Mouse (Mus musculus): ENCODE measurements at regions not wholly inside any gene's neighbourhood (a gene's known extent, or its start where the extent isn't known, plus 50 kb on each side); places are given as distances from the start of the nearest gene placed in this dataset.

GRCm38 (mm10) chr16:86883862-86884261 lies 470.1 kb upstream of the N6amt1 start:
- Histone ChIP-seq H3K4me2 (no peak overlapping the region), H3K27ac (ENCODE audit: low read depth, low read length) (no peak overlapping the region), H3K36me3 (ENCODE audit: control insufficient read depth, insufficient read depth, low read length) (no peaks in the 10 kb centered on the region), H3K9me3 (ENCODE audit: control insufficient read depth, low read length) (no peaks in the 10 kb centered on the region), H3K4me3 (ENCODE audit: low read depth, low read length) (no peak overlapping the region), H3K27me3 (ENCODE audit: control insufficient read depth, insufficient read depth, low read length) (no peaks in the 10 kb centered on the region), H3K9ac (ENCODE audit: low read length) (no peak overlapping the region), H3K4me1 (ENCODE audit: control insufficient read depth, insufficient read depth, low read length) (no peaks in the 10 kb centered on the region)
- no peak for ATAC-seq (ENCODE audit: low FRiP score)
- 83% methylated on average over 7 of the region's 7 CpGs for WGBS
- no peak for DNase-seq (ENCODE audit: low spot score, missing footprints)

- ATAC-seq (ENCODE audit: low FRiP score) = peak; percentile 78
- H3K4me2 ChIP-seq = no peak overlapping the region
- no peak overlapping the region for H3K27ac ChIP-seq (ENCODE audit: low read depth, low read length)
- DNase-seq (ENCODE audit: low spot score, missing footprints) = peak; percentile 93
- WGBS = 38% methylated on average over 6 of the region's 6 CpGs
- H3K4me1 ChIP-seq (ENCODE audit: control insufficient read depth, insufficient read depth, low read length) = no peaks in the 10 kb centered on the region
- H3K9ac ChIP-seq (ENCODE audit: low read length) = no peak overlapping the region
- no peaks in the 10 kb centered on the region for H3K36me3 ChIP-seq (ENCODE audit: control insufficient read depth, insufficient read depth, low read length)
- H3K27me3 ChIP-seq (ENCODE audit: control insufficient read depth, insufficient read depth, low read length) = no peaks in the 10 kb centered on the region
- no peak overlapping the region for H3K4me3 ChIP-seq (ENCODE audit: low read depth, low read length)
- no peaks in the 10 kb centered on the region for H3K9me3 ChIP-seq (ENCODE audit: control insufficient read depth, low read length)
These were observed 471.5 kb upstream of the N6amt1 start for GRCm38 (mm10) chr16:86882529-86882928.

GRCm38 (mm10) chr16:86881583-86881982 lies 472.4 kb upstream of the N6amt1 start:
- ATAC-seq (ENCODE audit: low FRiP score) (no peak), DNase-seq (ENCODE audit: low spot score, missing footprints) (no peak)
- H3K36me3 ChIP-seq (ENCODE audit: control insufficient read depth, insufficient read depth, low read length) = no peaks in the 10 kb centered on the region
- 87% methylated on average over 5 of the region's 5 CpGs for WGBS
- H3K4me2 ChIP-seq = no peak overlapping the region
- H3K4me3 ChIP-seq (ENCODE audit: low read depth, low read length) = no peak overlapping the region
- no peak overlapping the region for H3K27ac ChIP-seq (ENCODE audit: low read depth, low read length)
- no peaks in the 10 kb centered on the region for H3K27me3 ChIP-seq (ENCODE audit: control insufficient read depth, insufficient read depth, low read length)
- H3K9me3 ChIP-seq (ENCODE audit: control insufficient read depth, low read length) = no peaks in the 10 kb centered on the region
- no peak overlapping the region for H3K9ac ChIP-seq (ENCODE audit: low read length)
- H3K4me1 ChIP-seq (ENCODE audit: control insufficient read depth, insufficient read depth, low read length) = no peaks in the 10 kb centered on the region

- Histone ChIP-seq H3K36me3 (ENCODE audit: control insufficient read depth, insufficient read depth, low read length) (no peaks in the 10 kb centered on the region), H3K27ac (ENCODE audit: low read depth, low read length) (no peak overlapping the region), H3K4me1 (ENCODE audit: control insufficient read depth, insufficient read depth, low read length) (no peaks in the 10 kb centered on the region), H3K27me3 (ENCODE audit: control insufficient read depth, insufficient read depth, low read length) (no peaks in the 10 kb centered on the region), H3K9me3 (ENCODE audit: control insufficient read depth, low read length) (no peaks in the 10 kb centered on the region), H3K9ac (ENCODE audit: low read length) (no peak overlapping the region), H3K4me2 (no peak overlapping the region), H3K4me3 (ENCODE audit: low read depth, low read length) (no peak overlapping the region)
- DNase-seq (ENCODE audit: low spot score, missing footprints) (no peak), ATAC-seq (ENCODE audit: low FRiP score) (no peak)
- WGBS = 92% methylated on average over 2 of the region's 2 CpGs
These were observed 493.2 kb upstream of the N6amt1 start for GRCm38 (mm10) chr16:86860828-86861227.

- Histone ChIP-seq H3K27ac (ENCODE audit: low read depth, low read length) (no peak overlapping the region), H3K36me3 (ENCODE audit: control insufficient read depth, insufficient read depth, low read length) (no peaks in the 10 kb centered on the region), H3K4me1 (ENCODE audit: control insufficient read depth, insufficient read depth, low read length) (no peaks in the 10 kb centered on the region), H3K27me3 (ENCODE audit: control insufficient read depth, insufficient read depth, low read length) (no peaks in the 10 kb centered on the region), H3K4me2 (no peak overlapping the region), H3K4me3 (ENCODE audit: low read depth, low read length) (no peak overlapping the region), H3K9me3 (ENCODE audit: control insufficient read depth, low read length) (no peaks in the 10 kb centered on the region), H3K9ac (ENCODE audit: low read length) (no peak overlapping the region)
- DNase-seq (ENCODE audit: low spot score, missing footprints) = no peak
- ATAC-seq (ENCODE audit: low FRiP score) = no peak
- 65% methylated on average over 2 of the region's 2 CpGs for WGBS
These were observed 498.1 kb upstream of the N6amt1 start for GRCm38 (mm10) chr16:86855891-86856290.

GRCm38 (mm10) chr16:86855312-86855711 lies 498.7 kb upstream of the N6amt1 start:
- DNase-seq (ENCODE audit: low spot score, missing footprints) = no peak
- H3K36me3 ChIP-seq (ENCODE audit: control insufficient read depth, insufficient read depth, low read length) = no peaks in the 10 kb centered on the region
- H3K4me2 ChIP-seq = no peak overlapping the region
- WGBS = 75% methylated on average over 4 of the region's 4 CpGs
- no peak overlapping the region for H3K4me3 ChIP-seq (ENCODE audit: low read depth, low read length)
- no peaks in the 10 kb centered on the region for H3K27me3 ChIP-seq (ENCODE audit: control insufficient read depth, insufficient read depth, low read length)
- H3K4me1 ChIP-seq (ENCODE audit: control insufficient read depth, insufficient read depth, low read length) = no peaks in the 10 kb centered on the region
- no peaks in the 10 kb centered on the region for H3K9me3 ChIP-seq (ENCODE audit: control insufficient read depth, low read length)
- no peak overlapping the region for H3K9ac ChIP-seq (ENCODE audit: low read length)
- no peak for ATAC-seq (ENCODE audit: low FRiP score)
- H3K27ac ChIP-seq (ENCODE audit: low read depth, low read length) = no peak overlapping the region

- H3K4me2 ChIP-seq = no peak overlapping the region
- no peak for DNase-seq (ENCODE audit: low spot score, missing footprints)
- WGBS = 67% methylated on average over 1 of the region's 1 CpGs
- no peaks in the 10 kb centered on the region for H3K27me3 ChIP-seq (ENCODE audit: control insufficient read depth, insufficient read depth, low read length)
- H3K9ac ChIP-seq (ENCODE audit: low read length) = no peak overlapping the region
- H3K9me3 ChIP-seq (ENCODE audit: control insufficient read depth, low read length) = no peaks in the 10 kb centered on the region
- no peak overlapping the region for H3K4me3 ChIP-seq (ENCODE audit: low read depth, low read length)
- no peaks in the 10 kb centered on the region for H3K4me1 ChIP-seq (ENCODE audit: control insufficient read depth, insufficient read depth, low read length)
- no peaks in the 10 kb centered on the region for H3K36me3 ChIP-seq (ENCODE audit: control insufficient read depth, insufficient read depth, low read length)
- no peak overlapping the region for H3K27ac ChIP-seq (ENCODE audit: low read depth, low read length)
- ATAC-seq (ENCODE audit: low FRiP score) = no peak
These were observed 500.6 kb upstream of the N6amt1 start for GRCm38 (mm10) chr16:86853398-86853797.

GRCm38 (mm10) chr16:86838457-86839337 lies 515.3 kb upstream of the N6amt1 start:
- DNase-seq (ENCODE audit: low spot score, missing footprints) = no peak
- 44% methylated on average over 6 of the region's 6 CpGs for WGBS
- H3K4me1 ChIP-seq (ENCODE audit: control insufficient read depth, insufficient read depth, low read length) = 0 out of 2 replicates have a peak, but pooled peaks cover 3% of the 10 kb centered on the region
- 0 out of 2 replicates have a peak, but pooled peaks have one; percentile 22 for ATAC-seq (ENCODE audit: low FRiP score)
- no peak overlapping the region for H3K4me3 ChIP-seq (ENCODE audit: low read depth, low read length)
- no peak overlapping the region for H3K9ac ChIP-seq (ENCODE audit: low read length)
- no peaks in the 10 kb centered on the region for H3K9me3 ChIP-seq (ENCODE audit: control insufficient read depth, low read length)
- no peak overlapping the region for H3K27ac ChIP-seq (ENCODE audit: low read depth, low read length)
- H3K36me3 ChIP-seq (ENCODE audit: control insufficient read depth, insufficient read depth, low read length) = no peaks in the 10 kb centered on the region
- no peak overlapping the region for H3K4me2 ChIP-seq
- H3K27me3 ChIP-seq (ENCODE audit: control insufficient read depth, insufficient read depth, low read length) = no peaks in the 10 kb centered on the region

GRCm38 (mm10) chr16:86827645-86828044 lies 526.3 kb upstream of the N6amt1 start:
- Histone ChIP-seq H3K36me3 (ENCODE audit: control insufficient read depth, insufficient read depth, low read length) (no peaks in the 10 kb centered on the region), H3K27ac (ENCODE audit: low read depth, low read length) (no peak overlapping the region), H3K4me1 (ENCODE audit: control insufficient read depth, insufficient read depth, low read length) (no peaks in the 10 kb centered on the region), H3K4me2 (no peak overlapping the region), H3K9me3 (ENCODE audit: control insufficient read depth, low read length) (no peaks in the 10 kb centered on the region), H3K27me3 (ENCODE audit: control insufficient read depth, insufficient read depth, low read length) (no peaks in the 10 kb centered on the region), H3K9ac (ENCODE audit: low read length) (no peak overlapping the region), H3K4me3 (ENCODE audit: low read depth, low read length) (no peak overlapping the region)
- DNase-seq (ENCODE audit: low spot score, missing footprints) = no peak
- 56% methylated on average over 1 of the region's 1 CpGs for whole genome bisulfite sequencing
- no peak for ATAC-seq (ENCODE audit: low FRiP score)

All from midbrain, embryonic 11.5 days (tissue).